Mouse (Mus musculus) embryonic fibroblast, embryonic 13.5 days (primary cell): ENCODE data around the gene Ier2.

ENCODE experiments used
- CTCF ChIP-seq: IDR thresholded peaks from 2 replicates; pipeline ENCODE4 v1.5.1; 2011; ENCODE audit warnings: mild to moderate bottlenecking, control low read depth, low read length, moderate library complexity, borderline replicate concordance; ENCODE audit not compliant: insufficient read depth
- POLR2A ChIP-seq: IDR thresholded peaks from 2 replicates; pipeline ENCODE4 v1.6.1; 2011; ENCODE audit warnings: low read depth, mild to moderate bottlenecking, control low read depth, low read length, moderate library complexity

DNA sequence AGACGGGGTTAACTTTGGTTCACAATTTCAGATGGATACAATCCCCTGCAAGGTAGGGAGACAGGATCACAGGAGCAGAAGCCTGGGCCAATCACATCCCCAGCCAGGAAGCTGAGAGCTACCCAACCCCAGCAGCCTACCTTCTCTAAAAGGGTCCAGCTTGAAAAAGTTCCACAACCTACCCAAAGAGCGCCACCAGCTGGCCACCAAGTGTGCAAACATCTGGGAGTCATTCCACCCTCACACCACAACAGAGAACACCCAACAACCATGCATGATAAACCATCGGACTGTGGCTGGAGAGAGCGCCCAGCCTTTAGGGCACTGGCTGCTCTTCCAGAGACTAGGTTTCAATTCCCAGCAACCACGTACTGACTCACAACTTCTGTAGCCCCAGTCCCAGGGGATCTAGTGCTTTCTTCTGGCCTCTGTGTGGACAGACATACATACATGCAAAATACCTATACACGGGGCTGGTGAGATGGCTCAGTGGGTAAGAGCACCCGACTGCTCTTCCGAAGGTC lies 41.5 kb downstream of the Ier2 start:
- TF ChIP-seq CTCF: no peak
- no peak for TF ChIP-seq POLR2A
